In genomic region chr3:141838864-141839263, GRCm38 (mm10) we compare ENCODE assay signal across 8 mouse cellular contexts.
DNase-seq lines count a peak whose midpoint lies in the region; ATAC-seq lines count a peak whose summit lies in the region.

No protein-coding gene starts in this region.

- no peak overlapping the region for H3K27ac ChIP-seq in hindbrain, embryonic 10.5 days
- H3K27ac ChIP-seq in hindbrain, embryonic 13.5 days = no peak overlapping the region

- peaks cover 13% of the 10 kb centered on the region for H3K36me3 ChIP-seq in hindbrain, embryonic 10.5 days
- H3K36me3 ChIP-seq in hindbrain, embryonic 13.5 days = no peaks in the 10 kb centered on the region

- H3K4me3 ChIP-seq in hindbrain, embryonic 10.5 days = no peak overlapping the region
- H3K4me3 ChIP-seq in hindbrain, embryonic 13.5 days = no peak overlapping the region

- H3K27me3 ChIP-seq in hindbrain, embryonic 10.5 days (ENCODE audit: insufficient read depth, poor library complexity, severe bottlenecking) = no peaks in the 10 kb centered on the region
- no peaks in the 10 kb centered on the region for H3K27me3 ChIP-seq in hindbrain, embryonic 13.5 days

- DNase-seq in hindbrain, embryonic 10.5 days (ENCODE audit: low spot score) = peak; percentile 29
- DNase-seq in 3T3-L1 (ENCODE audit: low read depth, low spot score) = peak; percentile 66
- peak; percentile 40 for DNase-seq in adipocyte (ENCODE audit: low spot score)
- DNase-seq in lung, postnatal 10 days = peak; percentile 15
- DNase-seq in T-cell, adult 2 months (ENCODE audit: low spot score) = no peak
- no peak for DNase-seq in urinary bladder, postnatal 4 days (ENCODE audit: low spot score in 2 of 2)

- no peak for ATAC-seq in hindbrain, embryonic 13.5 days (ENCODE audit: low FRiP score)
- ATAC-seq in erythroid progenitor cell, adult 5-6 weeks (replicated peaks; ENCODE audit: low FRiP score, poor library complexity, severe bottlenecking) = peak; percentile 53; the same call in 1 of the 2 replicates

- no peaks in the 10 kb centered on the region for H3K9me3 ChIP-seq in hindbrain, embryonic 10.5 days
- no peaks in the 10 kb centered on the region for H3K9me3 ChIP-seq in hindbrain, embryonic 13.5 days

- no peak overlapping the region for H3K9ac ChIP-seq in hindbrain, embryonic 13.5 days

- H3K4me2 ChIP-seq in hindbrain, embryonic 13.5 days = no peak overlapping the region

- 47% methylated on average over 7 of the region's 7 CpGs for WGBS in hindbrain, embryonic 10.5 days
- WGBS in hindbrain, embryonic 13.5 days = 40% methylated on average over 7 of the region's 7 CpGs

- H3K4me1 ChIP-seq in hindbrain, embryonic 10.5 days (replicated peaks) = no peaks in the 10 kb centered on the region
- H3K4me1 ChIP-seq in hindbrain, embryonic 13.5 days (replicated peaks) = 0 out of 2 replicates have a peak, but pooled peaks cover 4% of the 10 kb centered on the region

Comparison
In these comparisons a context has a peak if more than half of its experiments do, and no peak if none do; other contexts are left out.
1. DNase-seq: peak in hindbrain, embryonic 10.5 days (single experiment), 3T3-L1 (single experiment), adipocyte (single experiment) and lung, postnatal 10 days (single experiment); none in T-cell, adult 2 months (single experiment) and urinary bladder, postnatal 4 days (0 of 2).